Mouse (Mus musculus): Measurements from ENCODE around the gene Crebl2. TPM values are rescaled to one million over a fixed set of nuclear protein-coding genes. Genes with fewer than 3 reads are reported as not detected.

The Crebl2 gene
- polyA plus RNA-seq, 1 experiment from 2014 or later, result 3.8 TPM

DNA sequence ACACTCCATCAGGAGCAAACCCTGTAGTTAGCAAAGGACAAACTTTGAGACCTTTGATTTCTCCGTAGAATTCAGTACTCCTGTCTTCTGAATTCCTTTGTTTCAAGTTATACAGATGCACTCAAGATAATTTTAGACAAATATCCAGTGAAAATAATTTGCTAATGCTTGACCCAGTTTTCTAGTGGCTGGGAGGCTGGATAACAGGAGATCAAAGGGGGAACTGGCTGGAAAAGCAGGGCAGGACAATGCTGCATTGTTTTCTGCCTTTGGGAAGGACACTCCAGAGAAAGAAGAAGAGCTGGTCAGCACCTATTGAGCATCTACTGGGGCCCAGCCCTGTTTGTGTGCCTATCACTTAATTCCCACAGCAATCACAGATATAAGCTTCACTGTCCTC lies 28.5 kb upstream of the Crebl2 start:
- no peaks in the 10 kb centered on the region for H3K27me3 ChIP-seq
- no peak overlapping the region for H3K4me2 ChIP-seq (replicated peaks)
- no peak overlapping the region for H3K27ac ChIP-seq (replicated peaks)
- H3K9ac ChIP-seq (replicated peaks), result no peak overlapping the region
- H3K4me3 ChIP-seq, result no peak overlapping the region
- H3K9me3 ChIP-seq, result no peaks in the 10 kb centered on the region
- no peaks in the 10 kb centered on the region for H3K4me1 ChIP-seq
- no peak for ATAC-seq (replicated peaks)
- 67% methylated on average over 1 of the region's 1 CpGs for WGBS
- H3K36me3 ChIP-seq, result no peaks in the 10 kb centered on the region

DNA sequence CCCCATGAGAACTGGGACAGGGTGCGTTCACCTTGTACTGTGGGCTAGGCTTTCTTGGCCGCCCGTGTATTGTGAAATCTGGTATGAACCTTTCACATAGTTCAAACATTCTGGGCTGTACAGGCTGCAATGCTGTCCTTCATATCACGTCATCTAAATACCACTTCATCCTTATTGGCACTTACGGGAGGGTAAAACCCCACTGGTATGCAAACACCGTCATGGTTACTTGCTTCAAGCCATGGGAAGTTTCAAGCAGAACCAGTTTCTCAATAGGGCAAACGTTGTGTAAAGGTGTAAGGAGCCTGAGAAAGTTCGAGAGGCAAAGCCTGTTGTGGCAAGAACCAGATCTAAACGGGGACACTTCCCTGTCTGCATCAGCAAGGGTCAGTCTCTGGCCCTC lies 27.3 kb upstream of the Crebl2 start:
- Histone ChIP-seq H3K36me3 (no peaks in the 10 kb centered on the region), H3K27me3 (no peaks in the 10 kb centered on the region), H3K27ac (replicated peaks) (no peak overlapping the region), H3K4me1 (no peaks in the 10 kb centered on the region), H3K9ac (replicated peaks) (no peak overlapping the region), H3K4me3 (no peak overlapping the region), H3K9me3 (no peaks in the 10 kb centered on the region), H3K4me2 (replicated peaks) (no peak overlapping the region)
- ATAC-seq (replicated peaks), result no peak
- 87% methylated on average over 9 of the region's 9 CpGs for WGBS

GRCm38 (mm10) chr6:134804736-134805277 lies 25.1 kb upstream of the Crebl2 start:
- 39% methylated on average over 5 of the region's 5 CpGs for WGBS
- Histone ChIP-seq H3K4me1 (no peaks in the 10 kb centered on the region), H3K4me2 (replicated peaks) (no peak overlapping the region), H3K9ac (replicated peaks) (no peak overlapping the region), H3K36me3 (no peaks in the 10 kb centered on the region), H3K27me3 (no peaks in the 10 kb centered on the region), H3K9me3 (no peaks in the 10 kb centered on the region), H3K27ac (replicated peaks) (no peak overlapping the region), H3K4me3 (no peak overlapping the region)
- no peak for ATAC-seq (replicated peaks)

DNA sequence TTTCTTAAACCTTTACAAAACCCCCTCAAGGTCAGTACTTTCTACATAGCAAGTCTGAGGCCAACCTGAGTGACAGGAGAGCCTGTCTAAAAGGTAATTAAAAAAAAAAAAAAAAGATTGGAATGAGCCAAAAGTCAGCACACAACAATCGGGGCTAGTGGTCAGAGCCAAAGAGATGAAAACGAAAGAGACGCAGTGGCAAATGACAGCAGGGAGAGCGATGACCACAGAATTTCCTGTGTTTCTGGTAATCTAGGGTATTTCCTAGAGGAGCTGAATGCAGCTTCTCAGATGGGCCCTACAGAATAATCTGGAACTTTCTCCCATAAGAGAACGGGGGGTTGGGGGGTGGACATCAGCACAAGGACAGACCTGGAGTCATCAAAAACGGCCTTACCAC lies 23.8 kb upstream of the Crebl2 start:
- Histone ChIP-seq H3K36me3 (no peaks in the 10 kb centered on the region), H3K27ac (replicated peaks) (no peak overlapping the region), H3K4me1 (no peaks in the 10 kb centered on the region), H3K27me3 (no peaks in the 10 kb centered on the region), H3K4me2 (replicated peaks) (no peak overlapping the region), H3K9ac (replicated peaks) (no peak overlapping the region), H3K4me3 (no peak overlapping the region), H3K9me3 (no peaks in the 10 kb centered on the region)
- no peak for ATAC-seq (replicated peaks)
- 91% methylated on average over 6 of the region's 6 CpGs for WGBS

DNA sequence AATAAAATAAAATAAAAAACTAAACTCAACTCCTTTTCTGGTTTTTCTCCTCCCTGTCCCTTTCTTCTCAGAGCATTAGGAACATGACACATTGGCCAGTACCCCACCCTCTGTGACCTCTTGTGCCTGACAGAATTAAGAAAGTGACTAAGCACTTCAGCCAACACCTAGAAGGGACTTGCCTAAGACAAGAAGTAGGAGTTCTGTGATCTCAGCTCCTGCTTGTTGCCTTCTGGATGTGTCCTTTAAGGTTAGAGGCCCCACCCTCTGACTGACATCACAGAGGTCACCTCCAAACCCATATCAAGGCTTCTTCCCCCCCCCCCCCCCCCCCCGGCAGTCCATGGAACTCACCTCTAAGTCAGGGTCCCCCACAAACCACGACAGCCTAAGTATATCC lies 22.9 kb upstream of the Crebl2 start:
- Histone ChIP-seq H3K27ac (replicated peaks) (no peak overlapping the region), H3K27me3 (no peaks in the 10 kb centered on the region), H3K9me3 (no peaks in the 10 kb centered on the region), H3K36me3 (no peaks in the 10 kb centered on the region), H3K4me3 (no peak overlapping the region), H3K9ac (replicated peaks) (no peak overlapping the region), H3K4me1 (no peaks in the 10 kb centered on the region), H3K4me2 (replicated peaks) (no peak overlapping the region)
- no peak for ATAC-seq (replicated peaks)
- WGBS, result 86% methylated on average over 1 of the region's 2 CpGs

DNA sequence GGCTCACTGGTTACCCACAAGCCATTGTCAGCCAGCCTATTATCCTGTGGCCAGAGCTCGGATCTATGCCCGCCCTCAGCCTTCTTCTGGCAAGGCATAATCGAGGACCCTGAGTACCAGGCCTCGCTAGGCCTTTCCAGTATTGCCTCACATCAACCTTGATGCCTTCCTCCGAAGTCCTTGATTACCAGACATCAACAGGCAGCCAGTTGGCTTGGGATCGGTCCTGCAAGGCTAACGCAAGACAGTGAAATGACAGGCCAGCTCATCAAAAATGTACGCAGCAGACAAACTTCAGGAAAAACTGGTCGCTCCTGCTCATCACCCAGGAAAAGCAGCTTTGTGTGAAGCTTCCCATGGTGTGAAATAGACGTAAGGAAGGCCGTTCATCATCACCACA lies 22.2 kb upstream of the Crebl2 start:
- Histone ChIP-seq H3K4me1 (no peaks in the 10 kb centered on the region), H3K9me3 (no peaks in the 10 kb centered on the region), H3K9ac (replicated peaks) (no peak overlapping the region), H3K27me3 (no peaks in the 10 kb centered on the region), H3K27ac (replicated peaks) (no peak overlapping the region), H3K4me2 (replicated peaks) (no peak overlapping the region), H3K36me3 (no peaks in the 10 kb centered on the region), H3K4me3 (no peak overlapping the region)
- no peak for ATAC-seq (replicated peaks)
- 86% methylated on average over 11 of the region's 11 CpGs for WGBS

- Histone ChIP-seq H3K9ac (replicated peaks) (no peak overlapping the region), H3K27me3 (no peaks in the 10 kb centered on the region), H3K36me3 (no peaks in the 10 kb centered on the region), H3K4me3 (no peak overlapping the region), H3K27ac (replicated peaks) (no peak overlapping the region), H3K4me2 (replicated peaks) (no peak overlapping the region), H3K4me1 (no peaks in the 10 kb centered on the region), H3K9me3 (no peaks in the 10 kb centered on the region)
- WGBS, result 83% methylated on average over 1 of the region's 1 CpGs
- no peak for ATAC-seq (replicated peaks)
Measured at GRCm38 (mm10) chr6:134813066-134813465, 16.9 kb upstream of the Crebl2 start.

GRCm38 (mm10) chr6:134817051-134817928 lies 12.7 kb upstream of the Crebl2 start:
- Histone ChIP-seq H3K27me3 (no peaks in the 10 kb centered on the region), H3K9me3 (no peaks in the 10 kb centered on the region), H3K4me2 (replicated peaks) (no peak overlapping the region), H3K4me3 (no peak overlapping the region), H3K9ac (replicated peaks) (no peak overlapping the region), H3K36me3 (no peaks in the 10 kb centered on the region), H3K27ac (replicated peaks) (no peak overlapping the region), H3K4me1 (no peaks in the 10 kb centered on the region)
- ATAC-seq (replicated peaks), result no peak
- WGBS, result 71% methylated on average over 12 of the region's 12 CpGs

DNA sequence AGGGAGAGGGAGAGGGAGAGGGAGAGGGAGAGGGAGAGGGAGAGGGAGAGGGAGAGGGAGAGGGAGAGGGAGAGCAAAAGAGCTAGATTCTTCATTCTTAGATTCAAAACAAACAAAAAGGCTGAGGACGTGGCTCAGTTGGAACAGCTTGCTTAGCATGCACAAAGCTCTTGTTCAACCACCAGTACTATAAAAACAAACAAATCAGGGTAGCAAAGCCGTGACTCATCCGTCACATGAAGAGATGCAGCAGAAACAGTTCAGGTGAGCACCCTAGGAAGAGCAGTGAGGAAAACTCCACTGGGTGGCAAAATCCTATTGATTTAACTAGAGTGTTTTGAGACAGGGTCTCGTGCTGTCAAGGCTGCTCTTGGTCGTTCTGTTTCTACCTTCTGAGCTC lies 10.2 kb upstream of the Crebl2 start:
- H3K27me3 ChIP-seq, result no peaks in the 10 kb centered on the region
- H3K9me3 ChIP-seq, result no peaks in the 10 kb centered on the region
- H3K4me2 ChIP-seq (replicated peaks), result no peak overlapping the region
- H3K4me3 ChIP-seq, result no peak overlapping the region
- H3K9ac ChIP-seq (replicated peaks), result no peak overlapping the region
- H3K36me3 ChIP-seq, result no peaks in the 10 kb centered on the region
- 47% methylated on average over 5 of the region's 5 CpGs for WGBS
- no peak for ATAC-seq (replicated peaks)
- no peaks in the 10 kb centered on the region for H3K4me1 ChIP-seq
- H3K27ac ChIP-seq (replicated peaks), result no peak overlapping the region

GRCm38 (mm10) chr6:134820411-134820810 lies 9.5 kb upstream of the Crebl2 start:
- Histone ChIP-seq H3K27ac (replicated peaks) (no peak overlapping the region), H3K9ac (replicated peaks) (no peak overlapping the region), H3K4me3 (no peak overlapping the region), H3K27me3 (no peaks in the 10 kb centered on the region), H3K4me1 (no peaks in the 10 kb centered on the region), H3K4me2 (replicated peaks) (no peak overlapping the region), H3K36me3 (no peaks in the 10 kb centered on the region), H3K9me3 (no peaks in the 10 kb centered on the region)
- no peak for ATAC-seq (replicated peaks)
- WGBS, result 74% methylated on average over 6 of the region's 6 CpGs

GRCm38 (mm10) chr6:134822844-134823243 lies 7.1 kb upstream of the Crebl2 start:
- no peaks in the 10 kb centered on the region for H3K4me1 ChIP-seq
- no peak overlapping the region for H3K9ac ChIP-seq (replicated peaks)
- no peaks in the 10 kb centered on the region for H3K27me3 ChIP-seq
- H3K36me3 ChIP-seq, result no peaks in the 10 kb centered on the region
- WGBS, result 69% methylated on average over 10 of the region's 10 CpGs
- H3K27ac ChIP-seq (replicated peaks), result no peak overlapping the region
- H3K9me3 ChIP-seq, result no peaks in the 10 kb centered on the region
- H3K4me3 ChIP-seq, result no peak overlapping the region
- H3K4me2 ChIP-seq (replicated peaks), result no peak overlapping the region
- no peak for ATAC-seq (replicated peaks)

- Histone ChIP-seq H3K9me3 (no peaks in the 10 kb centered on the region), H3K9ac (replicated peaks) (peak overlapping the region; percentile 71), H3K4me3 (peak overlapping the region; percentile 75), H3K27ac (replicated peaks) (0 out of 2 replicates have a peak overlapping the region, but pooled peaks have one; percentile 73), H3K4me1 (peaks cover 18% of the 10 kb centered on the region), H3K4me2 (replicated peaks) (peak overlapping the region; percentile 75), H3K36me3 (no peaks in the 10 kb centered on the region), H3K27me3 (no peaks in the 10 kb centered on the region)
- WGBS, result 5% methylated on average over 10 of the region's 10 CpGs
- peak; percentile 4; the same call in 1 of the 2 replicates for ATAC-seq (replicated peaks)
Measured at GRCm38 (mm10) chr6:134830776-134831175, 822 bp downstream of the Crebl2 start.

All from forebrain, embryonic 15.5 days (tissue).